Mouse (Mus musculus): Measurements from ENCODE around the gene Ctu2. TPM values are rescaled to one million over a fixed set of nuclear protein-coding genes. Genes with fewer than 3 reads are reported as not detected.

Gene Ctu2
- polyA plus RNA-seq, 1 experiment from 2014 or later, result 79.5 TPM

DNA sequence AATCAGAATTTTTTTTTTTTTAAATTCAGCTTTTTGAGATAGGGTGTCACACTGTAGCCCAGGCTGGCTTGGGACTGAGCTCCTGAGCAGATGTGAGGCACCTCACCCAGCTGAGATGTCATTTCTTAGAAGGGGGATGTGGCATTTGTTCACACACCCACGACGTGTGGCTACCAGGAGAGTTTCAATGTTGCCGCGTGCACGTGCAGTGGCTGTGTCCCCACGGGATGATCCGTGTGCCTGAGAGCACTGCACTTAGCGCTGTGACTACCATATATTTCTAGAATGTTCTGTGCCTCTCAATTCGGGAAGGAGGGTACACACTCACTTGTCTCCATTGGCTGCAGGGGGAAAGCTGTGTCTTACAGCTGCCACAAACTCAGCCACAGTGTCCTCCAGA lies 39.8 kb upstream of the Ctu2 start:
- Histone ChIP-seq H3K4me3 (replicated peaks) (no peak overlapping the region), H3K9me3 (peaks cover 5% of the 10 kb centered on the region; the same call in 1 of the 2 replicates), H3K27ac (no peak overlapping the region), H3K9ac (replicated peaks) (no peak overlapping the region), H3K36me3 (peaks cover 64% of the 10 kb centered on the region), H3K4me1 (replicated peaks) (peaks cover 19% of the 10 kb centered on the region), H3K27me3 (no peaks in the 10 kb centered on the region), H3K4me2 (no peak overlapping the region)
- ATAC-seq (ENCODE audit: insufficient number of reproducible peaks, insufficient read depth, low FRiP score, low TSS enrichment, low read depth), result no peak
- 96% methylated on average over 9 of the region's 9 CpGs for WGBS

DNA sequence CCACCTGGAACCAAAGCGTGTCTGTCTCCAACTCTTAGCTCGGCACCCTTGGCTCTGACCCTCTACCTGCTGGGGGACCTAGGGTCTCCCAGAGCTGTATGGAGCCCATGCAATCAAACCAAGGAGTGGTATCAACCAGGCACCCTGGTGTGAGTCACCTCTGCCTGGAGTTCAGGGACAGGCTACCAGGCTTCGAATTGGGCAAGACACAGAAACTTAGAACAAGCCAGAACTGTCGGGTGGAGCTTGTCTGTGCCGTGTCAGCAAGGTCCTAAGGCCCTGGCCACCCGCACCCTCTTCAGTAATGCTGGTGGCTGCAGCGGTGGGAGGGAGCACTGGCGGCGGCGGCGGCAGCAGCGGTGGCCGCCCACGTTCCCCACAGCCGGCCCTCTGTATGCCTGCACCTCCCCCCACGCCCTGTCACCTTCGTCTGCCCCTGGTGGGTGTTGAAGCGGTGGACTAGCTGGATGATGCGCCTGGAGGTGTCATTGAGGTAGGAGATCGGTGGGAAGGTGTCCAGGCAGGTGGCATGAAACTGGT lies 39.3 kb upstream of the Ctu2 start:
- no peak overlapping the region for H3K4me2 ChIP-seq
- ATAC-seq (ENCODE audit: insufficient number of reproducible peaks, insufficient read depth, low FRiP score, low TSS enrichment, low read depth), result no peak
- no peak overlapping the region for H3K27ac ChIP-seq
- H3K27me3 ChIP-seq, result no peaks in the 10 kb centered on the region
- 93% methylated on average over 20 of the region's 20 CpGs for WGBS
- peaks cover 17% of the 10 kb centered on the region for H3K4me1 ChIP-seq (replicated peaks)
- no peak overlapping the region for H3K9ac ChIP-seq (replicated peaks)
- H3K4me3 ChIP-seq (replicated peaks), result no peak overlapping the region
- H3K9me3 ChIP-seq, result peaks cover 5% of the 10 kb centered on the region; the same call in 1 of the 2 replicates
- H3K36me3 ChIP-seq, result peaks cover 64% of the 10 kb centered on the region

DNA sequence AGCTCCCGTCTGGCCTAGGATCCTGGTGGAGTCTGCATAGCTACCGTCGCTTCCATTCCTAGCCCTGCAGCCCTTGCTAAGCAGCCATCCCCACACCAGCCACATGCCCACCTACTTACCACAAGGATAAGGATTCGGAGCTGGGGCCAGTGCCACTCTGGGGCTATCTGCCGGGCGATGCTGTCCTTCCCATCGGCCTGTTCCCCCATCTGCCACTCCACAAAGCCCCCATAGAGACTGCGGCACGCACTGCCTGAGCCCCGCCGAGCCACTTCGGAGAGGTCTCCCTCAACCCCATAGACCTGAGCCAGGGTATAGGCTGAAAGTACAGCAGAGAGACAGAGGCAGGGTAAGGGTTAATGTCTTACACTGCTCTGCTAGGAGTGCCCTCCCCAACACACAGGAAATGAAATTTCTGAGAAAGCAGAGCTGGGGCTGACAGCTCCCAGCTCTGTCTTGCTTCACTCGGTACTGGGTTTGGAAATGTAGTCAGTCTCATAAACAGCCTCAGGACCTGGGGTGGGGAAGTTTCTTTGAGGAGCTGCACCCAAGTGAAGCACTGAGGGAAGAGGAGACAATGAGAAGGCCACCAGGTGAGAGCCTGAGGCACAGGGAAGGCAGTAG lies 38.1 kb upstream of the Ctu2 start:
- H3K36me3 ChIP-seq, result peaks cover 64% of the 10 kb centered on the region
- peaks cover 5% of the 10 kb centered on the region; the same call in 1 of the 2 replicates for H3K9me3 ChIP-seq
- no peak for ATAC-seq (ENCODE audit: insufficient number of reproducible peaks, insufficient read depth, low FRiP score, low TSS enrichment, low read depth)
- 85% methylated on average over 13 of the region's 13 CpGs for WGBS
- no peak overlapping the region; the same call in 1 of the 2 replicates for H3K9ac ChIP-seq (replicated peaks)
- H3K4me1 ChIP-seq (replicated peaks), result peaks cover 17% of the 10 kb centered on the region
- H3K4me3 ChIP-seq (replicated peaks), result no peak overlapping the region
- H3K27ac ChIP-seq, result peak overlapping the region; percentile 72
- no peaks in the 10 kb centered on the region for H3K27me3 ChIP-seq
- no peak overlapping the region for H3K4me2 ChIP-seq

DNA sequence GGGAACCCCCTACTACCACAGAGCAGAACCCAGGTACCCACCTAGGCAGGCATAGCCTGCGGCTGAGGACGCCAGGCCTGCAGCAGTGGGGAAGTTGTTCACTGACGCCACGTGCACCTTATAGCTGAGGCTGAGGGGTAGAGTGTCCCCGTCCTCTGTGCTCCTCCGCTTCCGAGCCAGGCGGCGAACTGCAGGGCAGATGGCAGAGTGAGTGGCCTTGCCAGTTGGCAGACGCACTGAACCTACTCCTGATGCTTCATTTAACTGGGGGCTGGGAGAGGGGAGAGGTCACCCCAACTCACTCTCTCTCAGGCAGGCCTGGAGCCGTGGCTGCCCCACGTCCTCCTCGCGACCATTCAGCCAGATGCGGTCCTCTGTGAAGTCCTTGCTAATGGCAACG lies 36.6 kb upstream of the Ctu2 start:
- H3K27ac ChIP-seq, result no peak overlapping the region
- H3K4me2 ChIP-seq, result no peak overlapping the region
- H3K4me1 ChIP-seq (replicated peaks), result peaks cover 14% of the 10 kb centered on the region
- H3K36me3 ChIP-seq, result peaks cover 55% of the 10 kb centered on the region
- 94% methylated on average over 16 of the region's 16 CpGs for WGBS
- peaks cover 5% of the 10 kb centered on the region; the same call in 1 of the 2 replicates for H3K9me3 ChIP-seq
- H3K27me3 ChIP-seq, result no peaks in the 10 kb centered on the region
- no peak overlapping the region for H3K9ac ChIP-seq (replicated peaks)
- no peak overlapping the region for H3K4me3 ChIP-seq (replicated peaks)
- no peak for ATAC-seq (ENCODE audit: insufficient number of reproducible peaks, insufficient read depth, low FRiP score, low TSS enrichment, low read depth)

DNA sequence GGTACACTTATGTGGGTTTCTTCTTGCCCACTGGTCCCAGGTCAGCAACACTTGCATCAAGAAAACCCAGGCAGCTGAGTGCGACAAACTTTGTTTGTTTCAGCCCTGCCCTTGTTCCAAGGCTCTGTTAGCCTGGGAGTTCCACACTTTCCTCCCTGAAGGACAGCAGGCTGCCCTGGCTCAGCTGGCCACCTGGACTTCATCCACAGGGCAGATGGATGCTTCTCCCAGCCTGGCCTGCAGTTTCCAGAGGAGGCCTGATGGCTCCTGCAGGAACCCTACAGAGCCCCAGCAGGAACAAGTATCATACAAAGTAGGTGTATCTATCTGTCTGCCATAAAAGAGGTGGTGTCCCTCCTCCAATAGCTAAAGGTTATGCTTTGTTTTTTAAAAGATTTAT lies 34.6 kb upstream of the Ctu2 start:
- Histone ChIP-seq H3K4me1 (replicated peaks) (peaks cover 34% of the 10 kb centered on the region), H3K9me3 (no peaks in the 10 kb centered on the region), H3K36me3 (peaks cover 35% of the 10 kb centered on the region), H3K4me3 (replicated peaks) (no peak overlapping the region), H3K27me3 (no peaks in the 10 kb centered on the region), H3K9ac (replicated peaks) (no peak overlapping the region), H3K4me2 (no peak overlapping the region), H3K27ac (no peak overlapping the region)
- 90% methylated on average over 1 of the region's 1 CpGs for WGBS
- no peak for ATAC-seq (ENCODE audit: insufficient number of reproducible peaks, insufficient read depth, low FRiP score, low TSS enrichment, low read depth)

DNA sequence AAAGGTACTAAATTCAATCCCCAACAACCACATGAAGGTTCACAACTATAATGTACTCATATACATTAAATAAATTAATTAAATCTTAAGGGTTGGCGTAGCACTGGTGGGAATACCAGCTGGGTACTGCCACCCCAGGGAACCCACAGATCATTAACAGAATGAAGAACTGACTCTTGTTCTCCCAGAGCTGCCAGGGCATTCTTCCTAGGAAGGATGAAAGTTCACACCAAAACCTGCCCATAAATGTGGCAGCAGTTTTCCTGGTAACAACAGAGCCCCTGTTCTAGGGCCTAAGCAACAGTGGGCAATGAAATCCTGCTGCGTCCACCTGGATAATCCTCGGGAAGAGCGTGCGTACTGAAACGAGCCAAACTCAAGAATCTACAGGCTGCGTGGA lies 33.6 kb upstream of the Ctu2 start:
- Histone ChIP-seq H3K4me1 (replicated peaks) (peaks cover 36% of the 10 kb centered on the region), H3K9me3 (no peaks in the 10 kb centered on the region), H3K27me3 (no peaks in the 10 kb centered on the region), H3K9ac (replicated peaks) (peak overlapping the region; percentile 73), H3K4me3 (replicated peaks) (peak overlapping the region; percentile 65), H3K27ac (peak overlapping the region; percentile 75), H3K36me3 (peaks cover 25% of the 10 kb centered on the region), H3K4me2 (peak overlapping the region; percentile 93)
- 16% methylated on average over 7 of the region's 7 CpGs for whole genome bisulfite sequencing
- ATAC-seq (ENCODE audit: insufficient number of reproducible peaks, insufficient read depth, low FRiP score, low TSS enrichment, low read depth), result no peak

DNA sequence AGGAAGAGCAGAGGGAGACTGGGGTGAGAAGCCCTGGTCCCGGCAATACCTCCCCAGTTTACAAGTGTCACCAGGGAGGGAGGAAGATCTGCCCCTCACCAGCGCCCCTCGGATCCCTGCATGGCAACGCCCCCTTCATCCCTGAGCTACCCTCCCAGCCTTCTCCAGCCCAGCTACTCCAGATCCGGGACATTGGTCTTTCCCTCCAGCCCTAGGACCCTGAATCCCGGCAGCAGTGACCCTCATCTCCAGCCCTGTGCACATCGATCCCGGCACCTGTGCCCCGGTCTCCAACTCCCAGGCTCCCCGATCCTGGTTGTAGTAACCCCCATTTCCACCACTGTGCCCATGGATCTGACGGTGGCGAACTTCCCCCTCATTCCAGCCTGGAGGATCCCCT lies 33.2 kb upstream of the Ctu2 start:
- ATAC-seq (ENCODE audit: insufficient number of reproducible peaks, insufficient read depth, low FRiP score, low TSS enrichment, low read depth), result peak; percentile 4; the same call in 1 of the 2 replicates
- WGBS, result 2% methylated on average over 12 of the region's 12 CpGs
- peaks cover 21% of the 10 kb centered on the region for H3K36me3 ChIP-seq

DNA sequence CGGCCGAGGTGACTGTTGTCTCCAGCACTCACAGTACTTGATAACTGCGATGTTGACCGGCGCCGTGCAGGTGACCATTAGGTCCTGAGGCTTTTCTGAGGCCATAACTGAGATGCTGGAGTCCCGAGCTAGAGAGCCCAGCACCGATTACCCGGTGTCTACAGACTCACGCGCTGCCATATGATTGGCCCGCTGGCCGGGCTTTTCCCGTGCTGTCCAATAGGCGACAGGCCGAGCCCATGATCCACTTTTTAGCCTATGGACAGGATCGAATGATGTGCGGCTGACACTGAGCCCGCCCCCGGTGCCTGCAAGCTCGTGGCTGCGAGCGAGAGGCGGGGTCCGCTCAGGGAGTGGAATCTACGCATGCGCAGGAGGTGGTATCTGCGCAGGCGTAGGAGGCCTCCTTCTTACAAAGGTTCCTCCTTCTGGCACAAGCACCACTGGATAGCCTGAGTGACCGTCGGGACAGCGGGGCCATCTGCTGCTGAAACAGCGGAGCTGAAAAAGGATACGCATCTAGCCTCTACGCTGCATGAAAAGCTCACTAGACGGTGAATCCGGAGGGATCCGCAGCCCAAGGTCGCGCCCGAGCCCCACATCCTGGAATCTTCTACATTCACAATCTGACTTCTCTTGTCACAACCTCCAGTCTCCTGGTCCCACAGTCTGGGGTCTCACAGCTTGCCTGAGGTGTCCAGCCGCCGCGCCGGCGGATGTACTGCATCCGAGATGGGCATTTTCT lies 32.5 kb upstream of the Ctu2 start, which contains the start of gene Mvd:
Gene Mvd, minus strand, starts transcription at position 161 of the 745 bp plus-strand sequence.
- H3K36me3 ChIP-seq, result peaks cover 14% of the 10 kb centered on the region
- peak within 1 kb of the TSS; percentile 94 for H3K27ac ChIP-seq
- H3K4me1 ChIP-seq (replicated peaks), result peaks cover 36% of the 10 kb centered on the region
- H3K27me3 ChIP-seq, result no peaks in the 10 kb centered on the region
- peak; percentile 99 for ATAC-seq (ENCODE audit: insufficient number of reproducible peaks, insufficient read depth, low FRiP score, low TSS enrichment, low read depth)
- peak within 1 kb of the TSS; percentile 93 for H3K4me2 ChIP-seq
- WGBS, result under 1% methylated on average over 47 of the region's 47 CpGs
- peak within 1 kb of the TSS; percentile 65 for H3K4me3 ChIP-seq (replicated peaks)
- no peaks in the 10 kb centered on the region for H3K9me3 ChIP-seq
- H3K9ac ChIP-seq (replicated peaks), result peak within 1 kb of the TSS; percentile 77

More for the DNA sequence above, 33.2 kb upstream of the Ctu2 start:
- H3K9me3 ChIP-seq, result no peaks in the 10 kb centered on the region
- H3K9ac ChIP-seq (replicated peaks), result peak overlapping the region; percentile 73
- H3K27ac ChIP-seq, result peak overlapping the region; percentile 75
- no peaks in the 10 kb centered on the region for H3K27me3 ChIP-seq
- H3K4me1 ChIP-seq (replicated peaks), result peaks cover 36% of the 10 kb centered on the region
- peak overlapping the region; percentile 93 for H3K4me2 ChIP-seq
- H3K4me3 ChIP-seq (replicated peaks), result peak overlapping the region; percentile 65

DNA sequence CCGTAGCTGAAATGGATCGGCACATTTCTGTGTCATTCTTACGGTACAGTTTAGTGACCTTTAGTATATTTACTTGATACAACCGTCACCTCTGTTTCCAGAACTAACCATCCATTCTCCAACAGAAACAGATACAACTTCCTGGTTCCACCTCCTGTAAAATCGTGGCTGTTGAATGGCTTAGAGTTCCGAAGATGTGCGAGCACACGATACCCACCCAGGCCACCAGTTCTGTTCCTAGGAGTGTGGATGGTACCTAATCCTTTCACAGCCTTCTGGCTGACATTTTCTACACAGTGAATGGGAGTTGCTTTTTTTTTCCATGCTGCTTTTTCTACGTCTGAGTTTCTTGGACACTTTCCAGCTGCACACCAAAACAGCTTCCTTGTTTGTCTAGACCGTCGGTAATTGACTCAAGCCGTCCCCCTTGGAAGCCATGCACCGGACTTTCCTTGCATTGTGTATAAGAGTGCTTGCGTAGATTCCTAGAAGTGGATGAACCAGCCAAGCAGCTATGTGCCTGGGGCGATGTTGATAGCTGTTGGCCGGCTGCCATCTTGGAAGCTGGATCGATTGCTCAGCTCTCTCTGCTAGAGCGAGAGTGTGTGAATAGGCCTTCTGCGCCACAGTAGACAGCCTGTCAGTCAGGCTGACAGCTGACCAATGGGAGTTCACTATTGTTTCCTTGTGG lies 31.7 kb upstream of the Ctu2 start:
- H3K36me3 ChIP-seq, result peaks cover 8% of the 10 kb centered on the region
- ATAC-seq (ENCODE audit: insufficient number of reproducible peaks, insufficient read depth, low FRiP score, low TSS enrichment, low read depth), result no peak
- peak overlapping the region; percentile 65 for H3K4me3 ChIP-seq (replicated peaks)
- peak overlapping the region; percentile 93 for H3K4me2 ChIP-seq
- H3K9ac ChIP-seq (replicated peaks), result peak overlapping the region; percentile 77
- H3K4me1 ChIP-seq (replicated peaks), result peaks cover 36% of the 10 kb centered on the region
- peak overlapping the region; percentile 94 for H3K27ac ChIP-seq
- H3K9me3 ChIP-seq, result no peaks in the 10 kb centered on the region
- H3K27me3 ChIP-seq, result no peaks in the 10 kb centered on the region
- WGBS, result 23% methylated on average over 19 of the region's 19 CpGs

DNA sequence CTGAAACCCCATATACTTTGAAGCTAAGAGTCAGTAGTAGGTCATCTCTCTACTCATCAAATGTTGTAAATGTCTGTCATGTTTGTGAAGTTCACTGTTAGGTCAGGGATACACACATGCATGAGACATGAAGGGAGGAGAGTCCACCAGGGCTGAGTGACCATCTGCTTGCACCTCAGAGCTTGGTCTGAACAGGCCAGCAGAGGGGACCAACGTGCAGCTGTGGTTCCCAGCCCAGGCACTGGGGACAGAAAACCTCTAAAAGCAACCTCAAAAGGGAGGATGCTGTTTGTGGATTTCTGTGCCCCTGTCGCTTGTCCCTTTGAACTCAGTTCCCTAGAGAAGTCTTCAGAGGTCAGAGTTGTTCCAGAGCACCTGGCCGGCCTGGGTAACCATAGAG lies 30.7 kb upstream of the Ctu2 start:
- Histone ChIP-seq H3K4me3 (replicated peaks) (no peak overlapping the region), H3K4me1 (replicated peaks) (peaks cover 36% of the 10 kb centered on the region), H3K9me3 (no peaks in the 10 kb centered on the region), H3K27ac (no peak overlapping the region; the same call in 1 of the 2 replicates), H3K9ac (replicated peaks) (no peak overlapping the region), H3K4me2 (no peak overlapping the region), H3K36me3 (no peaks in the 10 kb centered on the region), H3K27me3 (no peaks in the 10 kb centered on the region)
- 63% methylated on average over 3 of the region's 3 CpGs for WGBS
- no peak for ATAC-seq (ENCODE audit: insufficient number of reproducible peaks, insufficient read depth, low FRiP score, low TSS enrichment, low read depth)
